Mouse (Mus musculus) ES-Bruce4 (cell line): ENCODE results near the gene Cdc14a. TPM values are rescaled to one million over a fixed set of nuclear protein-coding genes. Genes with fewer than 3 reads are reported as not detected.

Experiments
- H3K27ac ChIP-seq: 2 replicates; pipeline ENCODE4 v1.5.1; 2012; ENCODE audit warnings: low read length, inconsistent platforms; ENCODE audit not compliant: insufficient read depth
- H3K27me3 ChIP-seq: 2 replicates; pipeline ENCODE4 v1.6.1; 2012; ENCODE audit warnings: mild to moderate bottlenecking, low read length, inconsistent platforms; ENCODE audit not compliant: control insufficient read depth, poor library complexity, insufficient read depth, severe bottlenecking
- H3K36me3 ChIP-seq: 2 replicates; pipeline ENCODE4 v1.6.1; 2012; ENCODE audit warnings: inconsistent platforms, mild to moderate bottlenecking, low read length, moderate library complexity; ENCODE audit not compliant: control insufficient read depth, poor library complexity, insufficient read depth, severe bottlenecking
- H3K4me1 ChIP-seq: one replicate; pipeline ENCODE4 v1.8.1; 2011; ENCODE audit warnings: low read length; ENCODE audit not compliant: control insufficient read depth, insufficient read depth
- H3K4me3 ChIP-seq: 2 replicates; pipeline ENCODE4 v1.5.1; 2011; ENCODE audit warnings: low read depth, mild to moderate bottlenecking, low read length
- H3K9ac ChIP-seq: 2 replicates; pipeline ENCODE4 v1.6.1; 2012; ENCODE audit warnings: low read depth, mild to moderate bottlenecking, inconsistent platforms; ENCODE audit not compliant: poor library complexity, severe bottlenecking
- H3K9me3 ChIP-seq: replicated peaks from 2 replicates; pipeline ENCODE4 v1.6.1; 2012; ENCODE audit warnings: mild to moderate bottlenecking, low read length, inconsistent platforms; ENCODE audit not compliant: control insufficient read depth, poor library complexity, insufficient read depth, severe bottlenecking
- CTCF ChIP-seq: IDR thresholded peaks from one replicate; pipeline ENCODE4 v1.8.1; 2011; ENCODE audit warnings: low read depth, low read length
- EP300 ChIP-seq: IDR thresholded peaks from 2 replicates; pipeline ENCODE4 v1.6.1; 2011; ENCODE audit warnings: low read depth, low read length; ENCODE audit not compliant: insufficient read depth
- POLR2A ChIP-seq: IDR thresholded peaks from one replicate; pipeline ENCODE4 v1.8.1; 2011; ENCODE audit warnings: low read length; ENCODE audit not compliant: insufficient read depth
- polyA plus RNA-seq: library from polyadenylated mRNA; stranded (reverse); fragments of >200 nt; gene quantifications from 2 replicates; pipeline ENCODE4 v1.2.4, GENCODE M21; 2011; ENCODE audit warnings: low read depth; ENCODE audit not compliant: missing spikeins, insufficient read depth, insufficient read length

Cdc14a gene
- polyA plus RNA-seq, 1 experiment, result 3.6 TPM

- H3K9me3 ChIP-seq, result no peaks in the 10 kb centered on the region
- TF ChIP-seq EP300, result no peak
- peak; percentile 88 for TF ChIP-seq CTCF
- no peaks in the 10 kb centered on the region for H3K27me3 ChIP-seq
- no peaks in the 10 kb centered on the region for H3K36me3 ChIP-seq
- no peak overlapping the region for H3K9ac ChIP-seq
- H3K4me1 ChIP-seq, result no peaks in the 10 kb centered on the region
- H3K4me3 ChIP-seq, result no peak overlapping the region
- H3K27ac ChIP-seq, result no peak overlapping the region
Observed at GRCm38 (mm10) chr3:116340950-116341624, 82.7 kb downstream of the Cdc14a start.

GRCm38 (mm10) chr3:116340281-116340680 is 83.6 kb downstream of the Cdc14a start:
- H3K4me1 ChIP-seq, result no peaks in the 10 kb centered on the region
- H3K9me3 ChIP-seq, result no peaks in the 10 kb centered on the region
- no peaks in the 10 kb centered on the region for H3K36me3 ChIP-seq
- no peak overlapping the region for H3K27ac ChIP-seq
- no peak overlapping the region for H3K9ac ChIP-seq
- H3K4me3 ChIP-seq, result no peak overlapping the region
- no peaks in the 10 kb centered on the region for H3K27me3 ChIP-seq
- TF ChIP-seq POLR2A (no peak), EP300 (no peak), CTCF (no peak)

- no peak for TF ChIP-seq POLR2A
- no peak for TF ChIP-seq EP300
- no peak for TF ChIP-seq CTCF
- no peak overlapping the region for H3K9ac ChIP-seq
- no peaks in the 10 kb centered on the region for H3K36me3 ChIP-seq
- H3K27me3 ChIP-seq, result no peaks in the 10 kb centered on the region
- no peaks in the 10 kb centered on the region for H3K4me1 ChIP-seq
- no peaks in the 10 kb centered on the region for H3K9me3 ChIP-seq
- H3K4me3 ChIP-seq, result no peak overlapping the region
- no peak overlapping the region for H3K27ac ChIP-seq
Observed at GRCm38 (mm10) chr3:116338616-116339015, 85.2 kb downstream of the Cdc14a start.

- H3K27ac ChIP-seq, result no peak overlapping the region
Observed at GRCm38 (mm10) chr3:116337840-116338239, 86.0 kb downstream of the Cdc14a start.

GRCm38 (mm10) chr3:116335036-116335435 is 88.8 kb downstream of the Cdc14a start:
- H3K27me3 ChIP-seq, result no peaks in the 10 kb centered on the region
- H3K9ac ChIP-seq, result no peak overlapping the region
- H3K4me1 ChIP-seq, result no peaks in the 10 kb centered on the region
- no peaks in the 10 kb centered on the region for H3K9me3 ChIP-seq
- H3K4me3 ChIP-seq, result no peak overlapping the region
- H3K36me3 ChIP-seq, result no peaks in the 10 kb centered on the region
- H3K27ac ChIP-seq, result no peak overlapping the region
- no peak for TF ChIP-seq EP300
- TF ChIP-seq CTCF, result no peak

More at GRCm38 (mm10) chr3:116337840-116338239, 86.0 kb downstream of the Cdc14a start:
- Histone ChIP-seq H3K36me3 (no peaks in the 10 kb centered on the region), H3K9me3 (no peaks in the 10 kb centered on the region), H3K4me1 (no peaks in the 10 kb centered on the region), H3K9ac (no peak overlapping the region), H3K27me3 (no peaks in the 10 kb centered on the region), H3K4me3 (no peak overlapping the region)
- TF ChIP-seq EP300, result no peak
- TF ChIP-seq CTCF, result no peak
- TF ChIP-seq POLR2A, result no peak

- no peak overlapping the region for H3K4me3 ChIP-seq
- H3K36me3 ChIP-seq, result no peaks in the 10 kb centered on the region
- TF ChIP-seq CTCF, result no peak
- no peak for TF ChIP-seq EP300
- no peak for TF ChIP-seq POLR2A
- no peak overlapping the region for H3K27ac ChIP-seq
- no peaks in the 10 kb centered on the region for H3K27me3 ChIP-seq
- H3K9ac ChIP-seq, result no peak overlapping the region
- H3K4me1 ChIP-seq, result no peaks in the 10 kb centered on the region
- H3K9me3 ChIP-seq, result no peaks in the 10 kb centered on the region
Observed at GRCm38 (mm10) chr3:116333711-116334110, 90.1 kb downstream of the Cdc14a start.
